ENCODE assay signal across 8 mouse cellular contexts in the genomic region with DNA sequence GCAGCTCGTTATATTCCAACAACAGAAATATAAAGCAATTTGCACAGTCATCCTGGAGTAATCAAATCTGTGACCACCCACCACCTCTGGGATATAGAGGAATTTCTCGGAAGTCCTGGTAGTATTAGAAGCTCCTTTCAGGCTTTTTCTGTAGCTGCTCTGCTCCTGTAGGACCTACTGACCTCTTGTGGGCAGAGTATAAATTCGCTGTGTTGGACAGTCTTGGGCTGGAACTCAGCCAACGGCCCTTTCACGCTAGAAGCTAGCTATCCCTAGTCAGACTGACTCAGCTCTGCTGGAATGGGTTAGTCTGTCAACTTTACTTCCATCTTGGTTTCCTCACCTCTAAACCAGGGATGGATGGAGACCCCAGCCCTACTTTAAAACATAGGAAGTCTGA. TPM values are rescaled to one million over a fixed set of nuclear protein-coding genes. Genes with fewer than 3 reads are reported as not detected.
DNase-seq lines count a peak whose midpoint lies in the region; ATAC-seq and TF ChIP-seq lines count a peak whose summit lies in the region.

No protein-coding gene starts in this region.

- intact Hi-C loops in gastrocnemius, adult 2 months (cut with DNase I), result loop anchor here (5.0 kb wide), 2 partner anchors 77 to 192 kb away; no protein-coding TSS in a partner anchor

- H3K9me3 ChIP-seq in limb, embryonic 13.5 days, result no peaks in the 10 kb centered on the region
- H3K9me3 ChIP-seq in limb, embryonic 10.5 days (replicated peaks), result no peaks in the 10 kb centered on the region
- no peaks in the 10 kb centered on the region for H3K9me3 ChIP-seq in liver, embryonic 16.5 days (replicated peaks; ENCODE audit: control insufficient read depth, low read length)
- H3K9me3 ChIP-seq in hindbrain, embryonic 12.5 days (replicated peaks), result no peaks in the 10 kb centered on the region

- no peak for DNase-seq in limb, embryonic 10.5 days (ENCODE audit: low spot score)
- peak; percentile 77 to 89 for DNase-seq in adrenal gland, adult (ENCODE audit: inconsistent age in 2 of 2, low spot score in 1 of 2)
- DNase-seq in gastrocnemius, adult 2 months, result peak; percentile 77
- DNase-seq in thymus, postnatal 36 days, result no peak
- no peak for DNase-seq in thymus, adult 2 months

- H3K27ac ChIP-seq in limb, embryonic 13.5 days, result no peak overlapping the region
- H3K27ac ChIP-seq in limb, embryonic 10.5 days, result no peak overlapping the region
- no peak overlapping the region for H3K27ac ChIP-seq in gastrocnemius, adult 2 months
- no peak overlapping the region for H3K27ac ChIP-seq in liver, embryonic 16.5 days (ENCODE audit: low read length)
- H3K27ac ChIP-seq in thymus, adult 2 months (ENCODE audit: control insufficient read depth, insufficient read depth, low read length), result no peak overlapping the region
- H3K27ac ChIP-seq in hindbrain, embryonic 12.5 days, result no peak overlapping the region

- no peaks in the 10 kb centered on the region for H3K36me3 ChIP-seq in limb, embryonic 13.5 days
- no peaks in the 10 kb centered on the region for H3K36me3 ChIP-seq in limb, embryonic 10.5 days
- H3K36me3 ChIP-seq in liver, embryonic 16.5 days (ENCODE audit: control insufficient read depth, insufficient read depth), result no peaks in the 10 kb centered on the region
- no peaks in the 10 kb centered on the region for H3K36me3 ChIP-seq in thymus, adult 2 months (ENCODE audit: control insufficient read depth, insufficient read depth, low read length)
- H3K36me3 ChIP-seq in hindbrain, embryonic 12.5 days, result no peaks in the 10 kb centered on the region

- TF ChIP-seq POLR2A in thymus, adult 2 months (IDR thresholded peaks at IDR 0.05; ENCODE audit: control insufficient read depth, extremely low read depth, insufficient read depth, low read length, poor library complexity), result no peak

- H3K4me3 ChIP-seq in limb, embryonic 13.5 days, result no peak overlapping the region
- no peak overlapping the region for H3K4me3 ChIP-seq in limb, embryonic 10.5 days
- no peak overlapping the region for H3K4me3 ChIP-seq in gastrocnemius, adult 2 months
- no peak overlapping the region for H3K4me3 ChIP-seq in liver, embryonic 16.5 days (ENCODE audit: low read depth, low read length)
- no peak overlapping the region for H3K4me3 ChIP-seq in thymus, adult 2 months (ENCODE audit: control insufficient read depth, insufficient read depth, low read length)
- H3K4me3 ChIP-seq in hindbrain, embryonic 12.5 days, result no peak overlapping the region

- peak; percentile 46 for TF ChIP-seq CTCF in gastrocnemius, adult 2 months (IDR thresholded peaks at IDR 0.05)
- no peak for TF ChIP-seq CTCF in thymus, adult 2 months (IDR thresholded peaks at IDR 0.05; ENCODE audit: borderline replicate concordance, control insufficient read depth, extremely low read depth, insufficient read depth, low read length, poor library complexity)

- no peaks in the 10 kb centered on the region for H3K4me1 ChIP-seq in limb, embryonic 13.5 days
- H3K4me1 ChIP-seq in limb, embryonic 10.5 days, result 0 out of 2 replicates have a peak, but pooled peaks cover 3% of the 10 kb centered on the region
- no peaks in the 10 kb centered on the region; the same call in 1 of the 2 replicates for H3K4me1 ChIP-seq in liver, embryonic 16.5 days (ENCODE audit: control insufficient read depth, low read depth, low read length)
- H3K4me1 ChIP-seq in thymus, adult 2 months (replicated peaks; ENCODE audit: control insufficient read depth, insufficient read depth, low read length), result no peaks in the 10 kb centered on the region; the same call in 1 of the 2 replicates
- no peaks in the 10 kb centered on the region for H3K4me1 ChIP-seq in hindbrain, embryonic 12.5 days

- 31% methylated on average over 5 of the region's 5 CpGs for WGBS in limb, embryonic 13.5 days
- WGBS in limb, embryonic 10.5 days, result 47% methylated on average over 5 of the region's 5 CpGs
- WGBS in liver, embryonic 16.5 days (ENCODE audit: insufficient replicate concordance), result 37% methylated on average over 5 of the region's 5 CpGs
- 81% methylated on average over 5 of the region's 5 CpGs for WGBS in thymus, adult 2 months
- 34% methylated on average over 5 of the region's 5 CpGs for WGBS in hindbrain, embryonic 12.5 days

- no peaks in the 10 kb centered on the region for H3K27me3 ChIP-seq in limb, embryonic 13.5 days
- no peaks in the 10 kb centered on the region for H3K27me3 ChIP-seq in limb, embryonic 10.5 days (ENCODE audit: low read depth, poor library complexity, severe bottlenecking)
- no peaks in the 10 kb centered on the region for H3K27me3 ChIP-seq in liver, embryonic 16.5 days (ENCODE audit: control insufficient read depth, insufficient read depth, low read depth, low read length)
- no peaks in the 10 kb centered on the region for H3K27me3 ChIP-seq in thymus, adult 2 months (ENCODE audit: control insufficient read depth, insufficient read depth, low read length)
- H3K27me3 ChIP-seq in hindbrain, embryonic 12.5 days, result no peaks in the 10 kb centered on the region

- no peak overlapping the region for H3K4me2 ChIP-seq in limb, embryonic 13.5 days (replicated peaks)
- no peak overlapping the region for H3K4me2 ChIP-seq in liver, embryonic 16.5 days (ENCODE audit: low read depth, low read length)
- H3K4me2 ChIP-seq in hindbrain, embryonic 12.5 days (replicated peaks), result no peak overlapping the region

- 0 out of 2 replicates have a peak, but pooled peaks have one; percentile 19 for ATAC-seq in limb, embryonic 13.5 days (ENCODE audit: low FRiP score, low read depth)
- ATAC-seq in liver, embryonic 16.5 days (ENCODE audit: low read depth), result peak; percentile 54; the same call in 1 of the 2 replicates
- ATAC-seq in hindbrain, embryonic 12.5 days (ENCODE audit: low FRiP score), result no peak

- no peak overlapping the region for H3K9ac ChIP-seq in limb, embryonic 13.5 days
- H3K9ac ChIP-seq in liver, embryonic 16.5 days (ENCODE audit: low read depth, low read length), result no peak overlapping the region
- H3K9ac ChIP-seq in hindbrain, embryonic 12.5 days, result no peak overlapping the region

RNA-seq across cellular contexts. Expression of a gene that starts 34.8 kb away (rescaled TPM):
- 445 and 463 TPM in 2 replicates for polyA plus RNA-seq in limb, embryonic 13.5 days (2015; fragmentation: Nextera tagmentation; extraction: Ambion mirVana)
- polyA plus RNA-seq in limb, embryonic 10.5 days (2016; fragmentation: Nextera tagmentation; extraction: Ambion mirVana), result 728 and 870 TPM in 2 replicates
- 10 to 100 TPM; 55.8 to 80.1 TPM for total RNA-seq in gastrocnemius, adult 2 months (2021)
- polyA plus RNA-seq in liver, embryonic 16.5 days (2015; fragmentation: Nextera tagmentation; extraction: Ambion mirVana), result 361 and 413 TPM in 2 replicates
- 920 and 977 TPM in 2 replicates for polyA plus RNA-seq in thymus, adult 2 months (2012; rRNA removed)
- polyA plus RNA-seq in hindbrain, embryonic 12.5 days (2016; fragmentation: Nextera tagmentation; extraction: Ambion mirVana), result 537 and 566 TPM in 2 replicates

RNA-seq across cellular contexts. Expression of a gene that starts 43.4 kb away (rescaled TPM):
- polyA plus RNA-seq in limb, embryonic 13.5 days (2015; fragmentation: Nextera tagmentation; extraction: Ambion mirVana), result 123 TPM in 2 replicates
- 125 TPM in 2 replicates for polyA plus RNA-seq in limb, embryonic 10.5 days (2016; fragmentation: Nextera tagmentation; extraction: Ambion mirVana)
- total RNA-seq in gastrocnemius, adult 2 months (2021), result 10 to 100 TPM; 37.7 to 40.0 TPM
- 61.6 and 65.5 TPM in 2 replicates for polyA plus RNA-seq in liver, embryonic 16.5 days (2015; fragmentation: Nextera tagmentation; extraction: Ambion mirVana)
- 45.9 and 53.4 TPM in 2 replicates for polyA plus RNA-seq in thymus, adult 2 months (2012; rRNA removed)
- polyA plus RNA-seq in hindbrain, embryonic 12.5 days (2016; fragmentation: Nextera tagmentation; extraction: Ambion mirVana), result 109 and 111 TPM in 2 replicates

RNA-seq across cellular contexts. Expression of a gene that starts 43.6 kb away (rescaled TPM):
- polyA plus RNA-seq in limb, embryonic 13.5 days (2015; fragmentation: Nextera tagmentation; extraction: Ambion mirVana), result 33.8 and 34.3 TPM in 2 replicates
- polyA plus RNA-seq in limb, embryonic 10.5 days (2016; fragmentation: Nextera tagmentation; extraction: Ambion mirVana), result 32.0 and 32.6 TPM in 2 replicates
- total RNA-seq in gastrocnemius, adult 2 months (2021), result 10 to 100 TPM; 12.0 TPM
- 12.2 and 13.4 TPM in 2 replicates for polyA plus RNA-seq in liver, embryonic 16.5 days (2015; fragmentation: Nextera tagmentation; extraction: Ambion mirVana)
- 15.3 and 18.9 TPM in 2 replicates for polyA plus RNA-seq in thymus, adult 2 months (2012; rRNA removed)
- polyA plus RNA-seq in hindbrain, embryonic 12.5 days (2016; fragmentation: Nextera tagmentation; extraction: Ambion mirVana), result 30.5 and 32.0 TPM in 2 replicates

Comparison
In these comparisons a context has a peak if more than half of its experiments do, and no peak if none do; other contexts are left out.
1. DNase-seq: peak in adrenal gland, adult (2 of 2) and gastrocnemius, adult 2 months (single experiment); none in limb, embryonic 10.5 days (single experiment), thymus, postnatal 36 days (0 of 2) and thymus, adult 2 months (single experiment).